Mouse (Mus musculus) midbrain, embryonic 16.5 days (tissue): ENCODE results near the gene Ifih1. TPM values are rescaled to one million over a fixed set of nuclear protein-coding genes. Genes with fewer than 3 reads are reported as not detected.

ENCODE experiments used
- ATAC-seq: fragments of 200-750 bp; cut with Nextera tagmentation; 2 replicates; pipeline ENCODE4 v1.8.0; 2017; ENCODE audit warnings: moderate TSS enrichment
- H3K27ac ChIP-seq: fragments of 300-500 bp; sonication (generic); 2 replicates; pipeline ENCODE4 v1.5.1; 2014; ENCODE audit warnings: mild to moderate bottlenecking, low read length, mixed read lengths
- H3K27me3 ChIP-seq: fragments of 300-500 bp; sonication (generic); 2 replicates; pipeline ENCODE4 v1.6.1; 2014; ENCODE audit warnings: low read depth, low read length, mixed read lengths; ENCODE audit not compliant: control insufficient read depth, insufficient read depth
- H3K36me3 ChIP-seq: fragments of 300-500 bp; sonication (generic); 2 replicates; pipeline ENCODE4 v1.6.1; 2014; ENCODE audit warnings: mild to moderate bottlenecking, low read length, moderate library complexity, mixed read lengths; ENCODE audit not compliant: control insufficient read depth, insufficient read depth
- H3K4me1 ChIP-seq: fragments of 300-500 bp; sonication (generic); 2 replicates; pipeline ENCODE4 v1.6.1; 2014; ENCODE audit warnings: mild to moderate bottlenecking, low read length, mixed read lengths; ENCODE audit not compliant: control insufficient read depth, insufficient read depth
- H3K4me2 ChIP-seq: fragments of 300-500 bp; sonication (generic); 2 replicates; pipeline ENCODE4 v1.6.1; 2014; ENCODE audit warnings: mild to moderate bottlenecking, low read length, mixed read lengths
- H3K4me3 ChIP-seq: fragments of 300-500 bp; sonication (generic); 2 replicates; pipeline ENCODE4 v1.5.1; 2014; ENCODE audit warnings: low read depth, mild to moderate bottlenecking, low read length, moderate library complexity, mixed read lengths
- H3K9ac ChIP-seq: fragments of 300-500 bp; sonication (generic); 2 replicates; pipeline ENCODE4 v1.6.1; 2014; ENCODE audit warnings: low read depth, low read length, mixed read lengths
- H3K9me3 ChIP-seq: fragments of 300-500 bp; sonication (generic); replicated peaks from 2 replicates; pipeline ENCODE4 v1.6.1; 2014; ENCODE audit warnings: mild to moderate bottlenecking, low read length, mixed read lengths; ENCODE audit not compliant: control insufficient read depth, poor library complexity, severe bottlenecking
- WGBS: fragments of 180-500 bp; shearing (Covaris S2); extraction: QIAGEN DNeasy Blood & Tissue Kit; methylation state at CpG from one replicate; pipeline ENCODE4 v1.1.7; 2014; 5-methylcytosine and 5-hydroxymethylcytosine counted together
- polyA plus RNA-seq: library from polyadenylated mRNA; unstranded; fragments of >200 nt; fragmentation: Nextera tagmentation; extraction: Ambion mirVana; gene quantifications from 2 replicates; pipeline ENCODE4 v1.2.1, GENCODE M21; 2015

Gene Ifih1
- polyA plus RNA-seq, 1 experiment from 2014 or later = 1.4 TPM

DNA sequence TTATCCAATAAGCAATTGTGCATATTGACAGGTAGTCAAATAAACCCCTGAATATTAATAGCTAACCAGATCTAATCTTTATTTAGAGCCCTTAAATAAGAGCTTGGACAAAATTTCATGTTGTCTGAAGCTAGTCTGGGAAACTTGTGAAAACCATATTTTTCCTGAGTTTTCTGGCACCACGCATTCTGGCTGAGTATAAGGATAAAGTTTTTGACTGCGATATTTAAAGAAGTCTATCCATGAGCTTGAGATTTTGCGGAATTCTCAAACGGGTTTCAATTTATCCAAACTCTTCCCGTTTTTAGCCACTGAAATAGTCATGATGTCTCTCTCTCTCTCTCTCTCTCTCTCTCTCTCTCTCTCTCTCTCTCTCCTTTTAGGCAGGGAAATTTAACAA lies 98.0 kb downstream of the Ifih1 start:
- no peaks in the 10 kb centered on the region for H3K9me3 ChIP-seq
- no peak overlapping the region for H3K4me3 ChIP-seq
- no peaks in the 10 kb centered on the region for H3K27me3 ChIP-seq
- no peak overlapping the region for H3K27ac ChIP-seq
- no peaks in the 10 kb centered on the region for H3K4me1 ChIP-seq
- H3K9ac ChIP-seq = no peak overlapping the region
- ATAC-seq = no peak
- WGBS = 92% methylated on average over 5 of the region's 5 CpGs
- no peak overlapping the region for H3K4me2 ChIP-seq
- no peaks in the 10 kb centered on the region for H3K36me3 ChIP-seq

Other genes starting within 250 kb of the Ifih1 start
- 1.3 and 2.0 TPM in 2 replicates for gene Dpp4, start 234.0 kb downstream of the Ifih1 start, polyA plus RNA-seq
- 0.23 and 0.60 TPM in 2 replicates for gene Gcg, start 162.6 kb downstream of the Ifih1 start, polyA plus RNA-seq
- 1.0 and 1.1 TPM in 2 replicates for gene Fap, start 72.2 kb downstream of the Ifih1 start, polyA plus RNA-seq
- gene Gca, start 18.0 kb upstream of the Ifih1 start, polyA plus RNA-seq = 3.7 and 3.9 TPM in 2 replicates